Mouse (Mus musculus) liver, embryonic 14.5 days (tissue): ENCODE data around the gene Slc12a1.

Experiments used
- CTCF ChIP-seq: IDR thresholded peaks from 2 replicates; pipeline ENCODE4 v1.5.1; 2016; ENCODE audit warnings: antibody characterized with exemption, low read depth, control low read depth
- EP300 ChIP-seq: IDR thresholded peaks from 2 replicates; pipeline ENCODE4 v1.6.1; 2016; ENCODE audit warnings: antibody characterized with exemption, low read depth

DNA sequence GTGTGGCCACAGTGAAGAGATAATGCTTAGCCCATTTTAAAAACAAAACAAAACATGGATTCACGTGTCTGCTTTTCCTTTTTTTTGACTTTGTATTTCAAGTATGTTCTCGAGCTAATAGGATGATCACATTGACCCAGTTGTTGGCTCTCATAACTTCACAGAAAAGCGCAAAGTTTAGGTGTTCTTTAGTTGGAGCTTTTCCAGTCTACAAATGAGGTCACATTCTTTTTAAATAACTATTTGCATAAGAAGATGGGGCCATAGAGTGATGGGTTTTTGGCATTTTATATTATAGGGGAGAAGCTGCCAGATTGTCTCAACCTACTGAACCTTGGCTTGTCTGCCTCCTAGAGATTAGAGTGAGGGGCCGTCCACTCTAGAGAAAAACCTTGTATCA lies 97.0 kb downstream of the Slc12a1 start:
- no peak for TF ChIP-seq CTCF
- TF ChIP-seq EP300, result no peak
